Mouse (Mus musculus) CD8-positive naive resting alpha-beta T cell, adult 2 months (primary cell): ENCODE data around the gene Grin2d.

Source experiments
- DNase-seq, 2 experiments: peaks; one replicate each; pipeline ENCODE4 v3.0.0; 2022; ENCODE audit warnings: low read depth in 2 of 2, low spot score in 2 of 2

Gene Grin2d

GRCm38 (mm10) chr7:45898125-45898524, 19.9 kb upstream of the Grin2d start:
- peak; percentile 35 to 60 for DNase-seq

GRCm38 (mm10) chr7:45897258-45897757, 19.1 kb upstream of the Grin2d start:
- DNase-seq = peak; percentile 14 to 30

- DNase-seq = peak; percentile 90 to 93
Measured at GRCm38 (mm10) chr7:45896517-45897257, 18.5 kb upstream of the Grin2d start, which contains the start of the genes Syngr4 and Tmem143. Syngr4 (minus strand) TSS chr7:45896714. Tmem143 (plus strand) TSS chr7:45896941.

DNA sequence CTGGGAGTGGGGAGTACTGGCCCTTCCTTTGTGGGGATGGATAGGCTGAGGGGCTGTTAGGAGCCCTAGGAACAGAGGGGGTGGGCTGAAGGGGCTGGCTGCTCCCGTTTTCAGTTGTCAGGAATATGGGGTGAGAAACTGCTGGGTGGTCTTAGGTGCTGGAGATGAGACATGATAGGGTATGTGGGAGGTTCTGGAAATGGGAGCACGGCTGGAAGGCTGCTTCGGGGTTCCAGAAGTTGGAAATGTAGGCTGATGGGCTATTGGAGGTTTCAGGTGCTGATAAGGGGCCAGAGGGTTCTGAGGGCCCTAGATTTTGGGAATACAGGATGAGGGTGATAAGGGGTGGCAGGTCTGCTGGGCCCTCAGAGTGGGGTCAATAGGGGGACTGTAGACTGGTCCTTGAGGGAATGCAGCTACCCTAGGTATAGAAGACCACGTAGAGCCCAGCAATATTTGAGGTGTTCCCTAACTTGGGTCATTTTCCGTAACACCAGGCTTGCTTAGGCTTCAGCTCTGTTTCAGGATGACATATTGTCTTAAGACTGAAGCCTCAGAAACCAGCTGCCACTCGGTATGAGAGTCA, 17.8 kb upstream of the Grin2d start:
- no peak for DNase-seq

GRCm38 (mm10) chr7:45892651-45893050, 14.5 kb upstream of the Grin2d start:
- no peak for DNase-seq

GRCm38 (mm10) chr7:45887246-45887645, 9.1 kb upstream of the Grin2d start:
- no peak for DNase-seq

- no peak for DNase-seq
Measured at GRCm38 (mm10) chr7:45881011-45881410, 2.8 kb upstream of the Grin2d start.

- DNase-seq = no peak
Measured at GRCm38 (mm10) chr7:45880531-45880930, 2.4 kb upstream of the Grin2d start.

DNA sequence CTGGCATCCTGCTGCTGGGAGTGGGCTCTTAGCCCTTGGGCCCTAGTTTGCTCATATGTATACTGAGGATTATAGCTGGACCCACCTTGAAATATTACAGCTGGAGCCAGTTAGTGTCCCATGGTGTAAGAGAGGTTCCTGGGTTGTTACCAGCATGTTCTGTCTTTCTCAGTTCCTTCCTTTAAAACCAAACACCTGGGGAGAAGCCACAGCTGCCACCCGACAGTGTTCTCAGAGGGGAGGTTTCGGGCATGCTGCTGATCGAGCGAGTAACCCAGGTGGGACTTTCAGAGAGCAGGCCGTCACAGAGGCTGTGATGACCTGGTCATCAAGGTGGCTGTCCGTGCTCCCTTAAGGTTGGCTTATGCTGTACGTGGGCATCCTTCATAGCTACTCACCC, 1.3 kb downstream of the Grin2d start:
- DNase-seq = no peak

- peak in 1 of 2 experiments; percentile 32 for DNase-seq
Measured at GRCm38 (mm10) chr7:45873061-45873947, 4.9 kb downstream of the Grin2d start.

DNA sequence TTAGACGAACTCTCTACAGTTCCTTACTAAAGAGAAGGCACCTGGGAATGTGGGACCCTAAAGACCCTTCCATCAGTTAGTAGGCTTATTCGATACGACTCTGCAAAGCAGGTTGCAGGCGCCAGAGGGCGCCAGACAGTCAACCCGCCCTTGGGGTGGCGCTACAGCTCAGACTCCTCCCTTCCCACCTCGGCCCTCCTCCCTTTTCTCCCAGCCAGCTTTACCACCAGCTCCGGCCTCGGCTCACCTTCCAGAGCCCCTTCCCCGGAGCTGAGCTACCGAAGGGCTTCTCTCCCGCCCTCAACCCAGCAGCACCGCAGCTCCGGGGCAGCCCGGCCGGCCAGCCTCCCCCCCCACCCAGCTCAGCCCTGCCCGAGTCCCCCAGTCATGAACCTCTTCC, 5.6 kb downstream of the Grin2d start, which contains the start of gene Kdelr1:
Gene Kdelr1 (plus strand): TSS at position 149 of the 400 bp plus-strand sequence.
- peak; percentile 82 to 87 for DNase-seq

DNA sequence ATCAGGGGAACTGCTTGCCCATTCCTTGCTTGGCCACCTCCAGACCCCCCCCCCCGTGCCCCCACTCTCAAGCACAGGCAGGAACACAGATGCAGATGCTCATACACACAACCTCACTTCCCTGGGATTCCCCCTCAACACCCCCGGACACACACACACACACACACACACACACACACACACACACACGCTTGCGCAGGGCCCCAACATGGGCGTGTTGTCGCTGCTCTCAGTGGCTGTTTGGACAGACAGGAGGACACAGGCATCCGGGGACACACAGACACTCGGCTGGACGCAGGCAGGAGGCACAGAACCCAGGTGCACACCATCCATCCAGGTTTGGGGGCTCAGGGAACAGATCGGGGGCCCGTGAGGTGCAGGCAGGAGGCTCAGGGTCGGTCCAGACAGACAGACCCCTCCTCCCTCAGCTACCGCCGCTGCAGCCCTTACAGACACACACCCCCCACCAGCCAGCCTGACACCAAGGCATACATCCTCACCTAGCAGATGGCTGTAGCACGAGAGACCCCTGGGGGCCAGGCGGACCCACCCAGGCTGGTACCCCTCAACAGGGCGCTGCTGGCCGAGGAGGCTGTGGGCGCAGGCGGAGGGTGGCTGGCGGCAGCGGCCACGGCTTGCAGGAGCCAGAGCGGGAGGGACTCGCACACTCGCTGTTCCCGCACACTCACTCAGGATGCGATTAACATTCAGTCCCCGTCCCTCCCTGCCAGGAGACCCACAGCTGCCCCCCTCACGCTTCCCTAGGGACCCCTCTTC, 7.7 kb downstream of the Grin2d start:
- DNase-seq = peak in 1 of 2 experiments; percentile 20

- DNase-seq = peak in 1 of 2 experiments; percentile 10
Measured at GRCm38 (mm10) chr7:45869787-45870186, 8.4 kb downstream of the Grin2d start.

DNA sequence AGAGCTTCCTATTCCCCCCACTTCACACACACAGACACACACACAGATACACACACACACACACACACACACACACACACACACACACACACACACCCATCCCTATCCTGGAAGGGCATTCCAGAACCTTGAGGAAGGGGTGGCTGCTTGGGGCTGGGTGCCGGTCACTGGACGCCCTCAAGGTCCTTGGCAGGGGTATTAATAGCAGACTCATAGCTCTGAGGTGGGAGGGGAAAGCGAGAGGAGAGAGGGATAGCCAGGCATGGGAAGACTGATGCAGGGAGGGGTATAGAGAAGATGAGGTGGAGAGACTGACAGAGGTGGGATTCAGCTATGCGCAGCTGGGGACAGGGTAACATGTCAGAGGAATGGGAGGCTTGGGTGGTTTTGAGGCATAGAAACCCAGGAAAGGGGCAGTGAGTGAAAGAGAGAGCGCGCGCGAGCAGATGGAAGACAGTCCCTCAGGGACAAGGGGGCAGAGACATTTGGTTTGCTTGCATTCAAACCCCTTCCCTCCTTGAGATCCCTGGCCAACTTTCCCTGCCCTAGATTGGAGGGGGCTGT, 9.0 kb downstream of the Grin2d start:
- DNase-seq = no peak

DNA sequence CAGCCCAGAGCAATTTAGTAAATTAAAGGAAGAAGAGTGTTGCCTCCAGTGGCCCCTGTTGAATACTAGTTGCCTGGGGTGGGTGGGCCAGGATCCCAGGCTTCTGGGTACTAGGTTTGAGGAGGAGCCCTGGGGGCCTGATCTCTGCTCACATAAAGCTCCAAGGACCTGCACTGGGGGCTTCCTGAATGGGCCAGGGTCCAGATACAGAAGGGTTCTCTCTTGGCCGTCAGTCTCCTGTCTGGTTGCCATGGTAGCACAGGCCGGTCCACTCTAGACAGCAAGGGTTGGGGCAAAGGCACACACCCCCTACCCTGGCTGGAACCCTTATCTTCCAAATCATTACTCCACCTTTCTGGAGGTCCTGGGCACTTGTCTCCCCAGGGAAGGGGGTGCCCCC, 10.3 kb downstream of the Grin2d start:
- DNase-seq = no peak

DNA sequence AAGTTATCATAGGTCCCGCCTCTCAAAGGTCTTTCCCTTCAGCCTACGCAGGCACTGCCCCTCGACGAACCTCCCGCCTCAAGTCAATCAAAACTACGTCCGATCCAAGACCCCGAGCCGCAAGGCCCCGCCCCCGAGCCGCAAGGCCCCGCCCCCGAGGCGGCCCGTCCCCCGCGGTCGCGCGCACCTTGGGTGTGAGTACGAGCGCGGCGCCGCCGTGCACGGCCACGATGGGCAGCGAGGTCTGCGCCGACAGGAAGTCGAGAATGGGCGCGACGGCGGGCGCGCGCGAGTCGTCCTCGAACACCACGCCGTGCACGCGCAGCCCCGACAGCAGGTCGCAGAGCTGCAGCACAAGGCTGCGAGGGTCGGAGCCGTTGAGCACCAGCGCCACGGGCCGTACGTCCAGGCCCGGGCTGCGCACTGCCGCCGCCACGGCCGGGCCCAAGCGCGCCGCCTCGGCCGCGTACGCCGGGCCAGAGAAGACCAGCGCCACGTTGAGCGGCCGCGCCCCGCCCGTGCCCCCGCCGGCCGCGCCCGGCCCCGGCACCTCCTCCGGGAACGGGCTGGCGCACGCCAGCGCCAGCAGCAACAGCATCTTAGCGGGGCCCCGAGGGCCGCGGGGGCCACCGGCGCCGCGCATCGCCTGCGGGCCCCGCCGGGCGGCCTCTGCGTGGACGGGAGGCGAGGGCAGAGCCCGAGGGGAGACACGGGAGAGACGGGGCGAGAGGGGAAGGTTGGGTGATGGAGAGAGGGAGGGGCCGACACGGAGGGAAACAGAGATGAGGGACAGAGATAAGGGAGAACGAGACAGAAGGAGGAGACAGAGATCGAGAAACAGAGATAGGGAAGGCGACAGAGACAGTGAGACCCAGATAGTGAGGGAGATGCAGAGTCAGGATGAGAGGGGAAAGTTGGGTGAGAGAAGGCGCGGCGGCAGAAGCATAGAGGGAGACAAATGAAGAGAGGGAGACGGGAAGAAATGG, 12.0 kb downstream of the Grin2d start:
- peak; percentile 86 to 89 for DNase-seq

DNA sequence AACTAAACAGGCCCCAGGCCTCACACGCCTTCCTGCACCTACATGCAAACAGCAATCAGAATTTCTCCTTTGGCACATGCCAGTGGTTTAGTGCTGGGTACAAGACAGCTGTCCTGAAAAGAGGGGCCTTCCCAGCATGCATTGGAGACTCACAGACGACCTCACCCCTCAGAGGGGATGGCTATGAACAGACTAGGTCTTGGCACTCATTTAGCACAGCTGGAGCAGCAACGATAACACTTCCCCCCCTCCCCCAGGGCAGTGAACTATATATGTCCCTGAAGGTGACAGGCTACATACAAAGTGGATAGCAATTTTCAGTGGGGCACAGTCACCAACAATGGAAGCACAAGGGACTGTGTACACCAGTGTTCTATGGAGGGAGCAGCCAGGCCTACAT, 13.7 kb downstream of the Grin2d start:
- DNase-seq = no peak

DNA sequence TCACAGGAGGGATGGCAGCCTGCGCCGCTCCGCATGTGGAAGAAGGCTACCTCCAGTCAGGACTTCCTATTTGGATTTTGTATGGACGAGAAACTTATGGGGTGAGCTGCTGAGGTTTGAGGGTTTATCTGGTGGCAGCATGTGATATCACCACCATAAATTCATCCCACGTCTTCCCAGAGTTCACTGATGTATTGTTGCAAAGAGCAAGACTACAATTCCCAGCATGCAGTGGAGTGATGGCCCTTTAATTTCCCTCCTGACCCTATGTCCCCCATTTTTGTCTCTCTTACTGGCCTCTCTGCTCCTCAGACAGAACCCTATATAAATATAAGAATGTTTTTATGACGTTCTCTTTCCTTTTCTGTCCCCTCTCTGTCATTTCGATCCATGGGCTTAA, 15.4 kb downstream of the Grin2d start:
- DNase-seq = no peak

GRCm38 (mm10) chr7:45859008-45859407, 19.2 kb downstream of the Grin2d start:
- no peak for DNase-seq
